Mouse (Mus musculus) CD4-positive, CD25-positive, alpha-beta regulatory T cell (primary cell): ENCODE data around the gene 4930518I15Rik. TPM values are rescaled to one million over a fixed set of nuclear protein-coding genes. Genes with fewer than 3 reads are reported as not detected.

Experiments
- polyA plus RNA-seq: library from polyadenylated mRNA; unstranded; fragments of 100-300 nt; shearing (Covaris generic); gene quantifications from one replicate; pipeline ENCODE4 v1.2.1, GENCODE M21; 2017

The 4930518I15Rik gene
- polyA plus RNA-seq, result 5.1 TPM

GRCm38 (mm10) chr2:156857835-156858234 is at the start of gene 4930518I15Rik:
TSS of gene 4930518I15Rik (minus strand) at chr2:156857946.

DNA sequence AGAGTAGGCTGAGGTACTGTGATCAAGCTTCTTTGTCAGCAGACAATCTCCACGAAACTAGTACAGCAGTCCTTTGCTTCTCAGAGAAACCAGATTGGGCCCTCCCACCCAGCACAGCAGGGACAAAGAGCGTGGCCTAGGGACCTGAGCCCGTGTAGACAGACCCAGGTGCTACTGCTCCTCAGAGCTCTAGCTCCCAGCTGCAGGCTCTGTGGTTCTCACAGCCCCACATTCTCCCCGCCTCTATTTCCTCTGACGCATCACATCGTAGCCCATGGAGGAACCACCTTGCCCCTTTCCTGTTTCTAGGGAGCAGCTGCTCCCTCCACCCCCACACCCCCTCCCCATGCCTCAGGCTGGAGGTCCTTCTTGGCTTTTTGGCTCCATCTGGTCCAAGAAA is 29.3 kb upstream of the 4930518I15Rik start, which contains the start of gene Sla2:
TSS of gene Sla2 (minus strand) at position 176 of the 400 bp plus-strand sequence.

DNA sequence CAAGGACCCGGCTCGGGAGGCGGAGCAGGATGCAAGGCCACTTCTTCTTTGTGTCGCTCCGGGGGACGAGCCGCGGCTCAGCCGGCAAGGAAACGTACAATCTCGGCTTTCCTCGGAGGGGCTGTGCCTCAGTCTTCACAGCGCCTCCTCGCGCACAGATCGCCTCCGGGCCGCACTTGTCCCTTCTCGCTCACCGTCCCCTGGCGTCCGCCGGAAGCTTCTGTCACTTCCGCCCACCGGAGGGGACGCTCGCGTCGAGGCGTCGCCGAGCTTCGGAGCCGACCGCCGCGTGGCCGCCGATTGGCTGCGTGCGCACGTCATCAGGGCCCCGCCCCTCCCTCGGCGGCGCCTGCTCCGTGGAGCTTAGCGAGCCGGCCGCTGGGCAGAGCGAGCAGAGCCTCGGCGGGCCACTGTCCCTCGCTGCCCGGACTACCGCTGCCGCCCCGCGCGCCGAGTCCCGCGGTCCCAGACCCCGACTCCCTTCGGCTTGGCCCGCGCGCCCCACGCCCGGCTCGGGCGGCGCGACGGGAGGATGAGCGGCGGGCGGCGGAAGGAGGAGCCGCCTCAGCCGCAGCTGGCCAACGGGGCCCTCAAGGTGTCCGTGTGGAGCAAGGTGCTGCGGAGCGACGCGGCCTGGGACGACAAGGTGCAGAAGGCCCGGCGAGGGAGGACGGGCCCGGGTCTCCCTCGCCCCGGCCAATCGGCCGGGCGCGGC is 5.2 kb upstream of the 4930518I15Rik start, which contains the start of gene Rab5if:
TSS of gene Rab5if (plus strand) at position 357 of the 715 bp plus-strand sequence.

GRCm38 (mm10) chr2:156839319-156840191 is 18.2 kb downstream of the 4930518I15Rik start, which contains the start of gene Tgif2:
TSS of gene Tgif2 (plus strand) at chr2:156840007.

Other genes with a start within 250 kb of the 4930518I15Rik start
- 107 TPM for gene Dlgap4, start 244.2 kb downstream of the 4930518I15Rik start, polyA plus RNA-seq
- not detected for gene Myl9, start 82.5 kb downstream of the 4930518I15Rik start, polyA plus RNA-seq
- gene Tgif2, start 17.9 kb downstream of the 4930518I15Rik start, polyA plus RNA-seq, result 14.9 TPM
- gene Rab5if, start 5.2 kb upstream of the 4930518I15Rik start, polyA plus RNA-seq, result 126 TPM
- gene Sla2, start 29.2 kb upstream of the 4930518I15Rik start, polyA plus RNA-seq, result 63.0 TPM
- gene Ndrg3, start 134.1 kb upstream of the 4930518I15Rik start, polyA plus RNA-seq, result 189 TPM
- 14.5 TPM for gene Dsn1, start 149.2 kb upstream of the 4930518I15Rik start, polyA plus RNA-seq
- 0.02 TPM for gene Soga1, start 221.3 kb upstream of the 4930518I15Rik start, polyA plus RNA-seq
- gene Tldc2, start 229.1 kb upstream of the 4930518I15Rik start, polyA plus RNA-seq, result not detected